ENCODE assay signal across 25 mouse cellular contexts in genomic region chr4:102884228-102884627, GRCm38 (mm10).
"Had no signal": no experiment of that assay in that cellular context is flagged by ENCODE, and none has a peak within 500 bp of the region (broad histone marks: within the 10 kb centered on the region; RNA-seq: fewer than 3 reads in every experiment).

No protein-coding gene starts in this region.

- H3K4me3 ChIP-seq: heart, adult 2 months; heart, embryonic 13.5 days; heart, embryonic 15.5 days; hindbrain, embryonic 13.5 days; hindbrain, embryonic 15.5 days; kidney, embryonic 15.5 days; limb, embryonic 13.5 days; limb, embryonic 15.5 days; liver, embryonic 12.5 days had no signal

- DNase-seq: gastrocnemius, postnatal 14 days; gastrocnemius, postnatal 36 days; heart, adult 11 months; heart, adult 2 months; heart, postnatal 14 days; heart, postnatal 36 days; kidney, adult 11 months; kidney, adult 2 months; kidney, adult 9 months; kidney, postnatal 14 days; kidney, postnatal 36 days; layer of hippocampus, adult 9-11 months; layer of hippocampus, postnatal 36 days; left cerebral cortex, postnatal 4 days had no signal

- H3K27ac ChIP-seq: heart, adult 2 months; heart, embryonic 13.5 days; heart, embryonic 15.5 days; hindbrain, embryonic 13.5 days; hindbrain, embryonic 15.5 days; hindbrain, postnatal 0 days; kidney, embryonic 15.5 days; kidney, postnatal 0 days; limb, embryonic 13.5 days; limb, embryonic 15.5 days; liver, embryonic 12.5 days; liver, embryonic 14.5 days had no signal
